Mouse (Mus musculus): ENCODE measurements around the gene Hmgcs2. TPM values are rescaled to one million over a fixed set of nuclear protein-coding genes. Genes with fewer than 3 reads are reported as not detected.
A peak's percentile ranks its signal among the peaks of the same experiment; 100 is the strongest.

Gene Hmgcs2
- total and polyA plus RNA-seq, 2 experiments from 2014 or later, result 24.8 to 36.3 TPM

DNA sequence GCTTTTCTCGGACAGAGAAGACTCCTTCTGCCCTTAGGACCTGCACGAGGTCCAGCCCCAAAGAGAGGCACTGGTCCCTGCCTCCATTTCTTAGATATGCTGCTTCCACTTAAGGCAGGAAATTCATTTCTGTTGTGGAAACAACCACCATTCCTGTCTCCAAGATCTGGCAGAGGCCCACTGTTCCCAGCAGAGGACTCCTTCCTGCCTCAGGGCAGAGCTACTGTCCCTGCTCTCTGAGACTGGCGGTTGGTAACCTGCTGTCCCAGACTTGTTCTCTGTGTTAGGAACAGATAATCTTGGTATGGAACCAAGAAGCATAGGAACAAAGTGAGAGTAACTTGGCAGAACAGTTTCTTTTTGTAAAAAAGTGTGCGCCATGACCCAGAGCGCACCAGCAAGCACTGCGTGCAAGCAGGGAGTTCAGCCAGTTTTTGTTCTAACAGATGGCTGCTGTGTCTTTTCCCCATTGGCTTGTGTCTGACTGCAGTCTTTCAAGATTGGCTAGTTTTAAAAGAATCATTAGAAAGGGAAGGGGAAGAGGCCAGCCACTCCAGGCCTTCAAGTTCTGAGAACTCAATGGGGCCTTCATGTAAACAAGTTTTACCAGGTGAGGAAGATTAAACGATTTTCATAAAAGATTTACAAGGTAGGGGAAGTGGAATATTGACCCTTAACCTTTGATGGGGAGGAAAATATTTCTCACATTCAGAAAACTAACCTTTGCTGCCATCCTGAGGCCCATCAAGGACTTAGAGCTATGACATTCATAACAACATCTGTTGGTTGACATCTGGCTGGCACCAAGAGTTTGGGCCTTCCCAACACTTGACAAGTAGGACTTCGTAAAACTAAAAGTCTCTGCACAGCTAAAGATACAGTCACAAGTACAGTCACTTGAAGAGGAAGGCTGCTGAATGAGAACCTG is 25.3 kb upstream of the Hmgcs2 start:
- Histone ChIP-seq H3K27ac (ENCODE audit: low read depth, low read length) (no peak overlapping the region), H3K27me3 (ENCODE audit: insufficient read depth, low read length) (no peaks in the 10 kb centered on the region), H3K36me3 (ENCODE audit: insufficient read depth, low read length) (no peaks in the 10 kb centered on the region), H3K9me3 (ENCODE audit: low read length) (no peaks in the 10 kb centered on the region), H3K4me2 (ENCODE audit: low read depth, low read length, poor library complexity, severe bottlenecking) (no peak overlapping the region), H3K9ac (replicated peaks; ENCODE audit: low read length, poor library complexity, severe bottlenecking) (no peak overlapping the region), H3K4me3 (ENCODE audit: low read depth, low read length) (no peak overlapping the region), H3K4me1 (ENCODE audit: insufficient read depth, low read length) (no peaks in the 10 kb centered on the region)
- WGBS, result 81% methylated on average over 8 of the region's 8 CpGs
- ATAC-seq (ENCODE audit: low FRiP score) (no peak), DNase-seq (ENCODE audit: low spot score) (peak; percentile 48)
- no peak for TF ChIP-seq CTCF (IDR thresholded peaks at IDR 0.05)

GRCm38 (mm10) chr3:98258723-98259122 is 21.5 kb upstream of the Hmgcs2 start:
- no peaks in the 10 kb centered on the region for H3K27me3 ChIP-seq (ENCODE audit: insufficient read depth, low read length)
- no peaks in the 10 kb centered on the region for H3K9me3 ChIP-seq (ENCODE audit: low read length)
- no peak overlapping the region for H3K4me3 ChIP-seq (ENCODE audit: low read depth, low read length)
- 85% methylated on average over 4 of the region's 4 CpGs for WGBS
- H3K9ac ChIP-seq (replicated peaks; ENCODE audit: low read length, poor library complexity, severe bottlenecking), result no peak overlapping the region
- no peaks in the 10 kb centered on the region for H3K4me1 ChIP-seq (ENCODE audit: insufficient read depth, low read length)
- no peak overlapping the region; the same call in 1 of the 2 replicates for H3K27ac ChIP-seq (ENCODE audit: low read depth, low read length)
- no peaks in the 10 kb centered on the region for H3K36me3 ChIP-seq (ENCODE audit: insufficient read depth, low read length)
- DNase-seq (ENCODE audit: low spot score) (no peak), ATAC-seq (ENCODE audit: low FRiP score) (no peak)
- TF ChIP-seq CTCF (IDR thresholded peaks at IDR 0.05), result no peak
- H3K4me2 ChIP-seq (ENCODE audit: low read depth, low read length, poor library complexity, severe bottlenecking), result no peak overlapping the region

- DNase-seq (ENCODE audit: low spot score) (peak; percentile 65), ATAC-seq (ENCODE audit: low FRiP score) (no peak)
- Histone ChIP-seq H3K27ac (ENCODE audit: low read depth, low read length) (peak overlapping the region; percentile 3; the same call in 1 of the 2 replicates), H3K4me3 (ENCODE audit: low read depth, low read length) (no peak overlapping the region), H3K27me3 (ENCODE audit: insufficient read depth, low read length) (no peaks in the 10 kb centered on the region), H3K9ac (replicated peaks; ENCODE audit: low read length, poor library complexity, severe bottlenecking) (no peak overlapping the region), H3K9me3 (ENCODE audit: low read length) (no peaks in the 10 kb centered on the region), H3K4me2 (ENCODE audit: low read depth, low read length, poor library complexity, severe bottlenecking) (no peak overlapping the region), H3K4me1 (ENCODE audit: insufficient read depth, low read length) (no peaks in the 10 kb centered on the region), H3K36me3 (ENCODE audit: insufficient read depth, low read length) (no peaks in the 10 kb centered on the region)
- 85% methylated on average over 5 of the region's 5 CpGs for WGBS
- TF ChIP-seq CTCF (IDR thresholded peaks at IDR 0.05), result no peak
Measured at GRCm38 (mm10) chr3:98259271-98259751, 20.9 kb upstream of the Hmgcs2 start.

- Histone ChIP-seq H3K4me2 (ENCODE audit: low read depth, low read length, poor library complexity, severe bottlenecking) (no peak overlapping the region), H3K4me3 (ENCODE audit: low read depth, low read length) (no peak overlapping the region), H3K9ac (replicated peaks; ENCODE audit: low read length, poor library complexity, severe bottlenecking) (no peak overlapping the region), H3K36me3 (ENCODE audit: insufficient read depth, low read length) (no peaks in the 10 kb centered on the region), H3K9me3 (ENCODE audit: low read length) (no peaks in the 10 kb centered on the region), H3K27ac (ENCODE audit: low read depth, low read length) (no peak overlapping the region), H3K27me3 (ENCODE audit: insufficient read depth, low read length) (no peaks in the 10 kb centered on the region), H3K4me1 (ENCODE audit: insufficient read depth, low read length) (no peaks in the 10 kb centered on the region)
- TF ChIP-seq CTCF (IDR thresholded peaks at IDR 0.05), result no peak
- ATAC-seq (ENCODE audit: low FRiP score) (no peak), DNase-seq (ENCODE audit: low spot score) (no peak)
- 88% methylated on average over 3 of the region's 3 CpGs for WGBS
Measured at GRCm38 (mm10) chr3:98260534-98260933, 19.7 kb upstream of the Hmgcs2 start.

- DNase-seq (ENCODE audit: low spot score) (no peak), ATAC-seq (ENCODE audit: low FRiP score) (no peak)
- no peaks in the 10 kb centered on the region for H3K9me3 ChIP-seq (ENCODE audit: low read length)
- no peak overlapping the region for H3K9ac ChIP-seq (replicated peaks; ENCODE audit: low read length, poor library complexity, severe bottlenecking)
- H3K27ac ChIP-seq (ENCODE audit: low read depth, low read length), result no peak overlapping the region
- no peak overlapping the region for H3K4me2 ChIP-seq (ENCODE audit: low read depth, low read length, poor library complexity, severe bottlenecking)
- no peaks in the 10 kb centered on the region for H3K4me1 ChIP-seq (ENCODE audit: insufficient read depth, low read length)
- no peaks in the 10 kb centered on the region for H3K27me3 ChIP-seq (ENCODE audit: insufficient read depth, low read length)
- no peak for TF ChIP-seq CTCF (IDR thresholded peaks at IDR 0.05)
- no peaks in the 10 kb centered on the region for H3K36me3 ChIP-seq (ENCODE audit: insufficient read depth, low read length)
- no peak overlapping the region for H3K4me3 ChIP-seq (ENCODE audit: low read depth, low read length)
- WGBS, result 95% methylated on average over 4 of the region's 4 CpGs
Measured at GRCm38 (mm10) chr3:98261415-98261814, 18.8 kb upstream of the Hmgcs2 start.

GRCm38 (mm10) chr3:98262133-98262532 is 18.1 kb upstream of the Hmgcs2 start:
- no peak for TF ChIP-seq CTCF (IDR thresholded peaks at IDR 0.05)
- ATAC-seq (ENCODE audit: low FRiP score), result no peak
- Histone ChIP-seq H3K4me3 (ENCODE audit: low read depth, low read length) (no peak overlapping the region), H3K36me3 (ENCODE audit: insufficient read depth, low read length) (no peaks in the 10 kb centered on the region), H3K4me2 (ENCODE audit: low read depth, low read length, poor library complexity, severe bottlenecking) (no peak overlapping the region), H3K9ac (replicated peaks; ENCODE audit: low read length, poor library complexity, severe bottlenecking) (no peak overlapping the region), H3K4me1 (ENCODE audit: insufficient read depth, low read length) (no peaks in the 10 kb centered on the region), H3K27ac (ENCODE audit: low read depth, low read length) (no peak overlapping the region), H3K27me3 (ENCODE audit: insufficient read depth, low read length) (no peaks in the 10 kb centered on the region), H3K9me3 (ENCODE audit: low read length) (no peaks in the 10 kb centered on the region)
- WGBS, result 100% methylated on average over 2 of the region's 2 CpGs
- no peak for DNase-seq (ENCODE audit: low spot score)
